Mouse (Mus musculus) adrenal gland, postnatal 14 days (tissue): ENCODE results near the gene Strn4. TPM values are rescaled to one million over a fixed set of nuclear protein-coding genes. Genes with fewer than 3 reads are reported as not detected.

Source experiments
- DNase-seq: peaks from one replicate; pipeline ENCODE4 v3.0.0; 2021; ENCODE audit warnings: mixed read lengths
- long read RNA-seq, 2 experiments: library from polyadenylated mRNA; stranded (forward); transcript quantifications; one replicate each; pipeline ENCODE4 v2.0.0; 2021
- total RNA-seq: library from RNA; stranded (reverse); gene quantifications from 2 replicates; pipeline ENCODE4 v1.2.3, GENCODE M21; 2021

The Strn4 gene
- 71.1 and 71.7 TPM in 2 replicates for total RNA-seq
- long read RNA-seq, experiment 1, transcript Strn4-202 (18 exons, 3,082 nt), result major isoform, 80 of 138 reads
- long read RNA-seq, experiment 1, transcript Strn4-201 (18 exons, 3,535 nt), result minor isoform, 29 of 138 reads
- long read RNA-seq, experiment 1, partial matches to known transcripts, result 16 of 138 reads
- long read RNA-seq, experiment 1, other reads (novel, unspliced or antisense), result 13 of 138 reads
- long read RNA-seq, experiment 2, transcript Strn4-201 (18 exons, 3,535 nt), result minor isoform, 14 of 108 reads
- long read RNA-seq, experiment 2, transcript Strn4-202 (18 exons, 3,082 nt), result major isoform, 71 of 108 reads
- long read RNA-seq, experiment 2, partial matches to known transcripts, result 14 of 108 reads
- long read RNA-seq, experiment 2, other reads (novel, unspliced or antisense), result 9 of 108 reads

DNA sequence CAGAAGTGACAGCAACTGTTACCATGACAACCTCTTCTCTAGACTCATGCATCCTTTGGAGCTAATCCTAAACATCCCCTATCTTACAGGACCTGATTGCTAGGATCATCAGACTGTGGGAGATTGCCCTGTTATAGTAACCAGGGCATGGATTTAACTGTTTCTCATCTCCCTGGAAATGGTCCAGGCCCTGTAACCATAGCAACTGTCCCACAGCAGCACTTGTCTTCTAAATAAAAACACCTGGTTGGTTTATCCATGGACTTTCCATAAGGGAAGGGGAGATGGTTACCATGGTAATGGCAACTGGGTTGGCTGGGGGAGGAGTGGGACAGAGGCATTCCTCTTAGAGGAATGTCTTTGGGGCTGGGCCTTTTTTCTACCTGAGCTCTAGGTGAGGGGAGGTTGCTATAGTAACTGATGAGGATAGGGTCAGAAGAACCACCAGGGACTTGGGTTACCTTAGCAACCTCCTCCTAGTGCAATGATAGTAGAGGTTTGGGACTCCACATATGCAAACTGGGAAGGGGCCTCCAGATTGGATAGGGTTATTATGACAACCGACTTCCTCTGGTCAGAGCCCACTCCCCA, at the start of gene Strn4:
TSS of gene Strn4 (plus strand) at position 539 of the 591 bp plus-strand sequence.
- DNase-seq, result no peak

DNA sequence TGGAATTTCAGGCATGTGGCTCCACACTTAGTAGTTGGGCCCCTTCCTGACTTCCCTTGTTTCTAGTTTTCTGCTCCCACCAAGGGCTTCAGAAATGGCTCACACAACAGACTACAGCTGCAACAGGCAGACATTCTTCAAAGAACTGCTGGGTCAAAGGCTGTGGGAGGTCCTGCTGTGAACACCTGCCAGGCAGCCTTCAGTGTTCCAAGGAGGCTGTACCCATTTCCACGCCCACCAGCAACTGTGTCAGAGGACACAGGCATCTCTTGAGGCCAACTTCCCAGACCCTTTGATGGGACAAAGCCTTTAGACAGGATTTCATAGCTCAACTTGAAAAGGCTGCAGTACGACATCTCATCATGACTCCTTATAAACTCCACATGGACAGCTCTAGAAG, 49.2 kb upstream of the Strn4 start:
- DNase-seq, result no peak

DNA sequence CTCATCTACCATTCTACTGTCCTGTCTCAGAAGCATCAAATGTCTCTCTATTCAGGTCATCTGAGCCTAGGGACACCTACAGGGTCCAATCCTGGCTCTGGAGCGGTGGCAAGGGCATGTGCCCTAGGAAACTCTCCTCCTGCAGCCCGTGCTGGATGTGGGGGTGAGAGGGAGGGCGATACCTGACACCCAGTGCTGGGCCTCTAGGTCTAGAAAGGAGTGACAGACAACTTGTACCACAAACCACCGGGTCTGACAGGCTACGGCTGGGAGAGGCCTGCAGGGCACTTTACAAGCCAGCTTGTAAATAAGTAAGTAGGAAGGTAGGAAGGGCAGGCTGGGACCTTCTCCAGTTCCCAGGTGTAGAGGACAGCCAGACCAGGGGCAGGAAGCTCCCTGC, 39.8 kb upstream of the Strn4 start:
- DNase-seq, result no peak

DNA sequence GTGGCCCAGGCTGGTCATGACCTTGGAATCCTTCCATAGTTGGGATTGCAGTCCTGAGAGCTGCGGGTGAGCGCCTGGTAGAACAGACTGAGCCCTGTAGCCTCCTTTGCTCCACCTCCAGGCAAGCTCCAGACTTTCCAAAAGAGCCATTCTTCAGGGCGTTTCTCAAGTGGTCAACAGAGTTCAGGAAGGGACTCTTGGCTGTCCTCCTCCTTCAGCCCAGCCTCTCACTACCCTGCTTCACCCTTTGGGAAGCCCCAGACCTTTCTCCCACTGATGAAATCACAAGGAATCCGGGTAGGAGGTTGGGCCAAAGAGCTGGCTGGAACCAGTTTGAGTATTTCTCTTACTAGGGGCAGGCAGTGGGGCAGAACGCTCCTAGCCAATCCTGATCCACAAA, 35.6 kb upstream of the Strn4 start:
- DNase-seq, result peak; percentile 68

DNA sequence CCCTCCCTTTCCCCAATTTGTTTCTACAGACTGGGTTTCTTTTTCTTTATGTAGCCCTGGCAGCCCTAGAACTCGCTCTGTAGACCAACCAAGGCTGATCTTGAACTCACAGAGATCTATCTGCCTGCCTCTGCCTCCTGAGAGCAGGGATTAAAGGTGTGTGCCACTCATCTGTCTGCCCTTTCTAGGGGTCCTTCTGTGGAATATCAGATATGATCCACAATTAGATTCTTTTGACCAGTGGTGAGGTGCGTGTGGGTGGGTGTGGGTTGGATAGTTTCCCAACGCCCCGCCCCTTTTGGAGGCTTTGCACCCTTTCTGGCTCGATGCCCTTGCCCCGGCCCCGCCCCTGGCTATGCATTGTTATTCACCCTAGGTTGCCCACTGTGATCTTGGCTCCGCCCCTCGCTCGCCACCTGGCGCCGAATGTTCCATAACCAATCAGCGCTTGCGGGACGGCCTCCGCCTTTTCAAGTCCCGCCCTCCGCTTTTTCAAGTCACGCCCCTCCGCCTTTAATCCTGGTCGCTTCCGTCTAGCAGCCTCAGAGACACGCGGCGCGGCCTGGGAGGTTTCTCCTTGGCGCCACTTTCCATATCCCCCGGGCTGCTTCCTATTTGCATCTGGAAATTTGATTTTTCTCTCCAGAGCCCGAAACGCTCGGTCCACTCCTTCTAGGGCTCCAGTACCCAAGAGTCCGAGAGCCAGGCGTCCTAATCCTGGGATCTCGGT, 34.7 kb upstream of the Strn4 start, which contains the start of gene Slc1a5:
TSS of gene Slc1a5 (plus strand) at position 516 of the 730 bp plus-strand sequence.
- peak; percentile 94 for DNase-seq

- DNase-seq, result no peak
Observed at GRCm38 (mm10) chr7:16781555-16781815, 34.2 kb upstream of the Strn4 start.

GRCm38 (mm10) chr7:16781816-16782554, 33.7 kb upstream of the Strn4 start:
- DNase-seq, result peak; percentile 46

- DNase-seq, result no peak
Observed at GRCm38 (mm10) chr7:16782555-16783125, 33.0 kb upstream of the Strn4 start.

GRCm38 (mm10) chr7:16783224-16783688, 32.4 kb upstream of the Strn4 start:
- no peak for DNase-seq

- peak; percentile 85 for DNase-seq
Observed at GRCm38 (mm10) chr7:16783758-16784415, 31.8 kb upstream of the Strn4 start.

DNA sequence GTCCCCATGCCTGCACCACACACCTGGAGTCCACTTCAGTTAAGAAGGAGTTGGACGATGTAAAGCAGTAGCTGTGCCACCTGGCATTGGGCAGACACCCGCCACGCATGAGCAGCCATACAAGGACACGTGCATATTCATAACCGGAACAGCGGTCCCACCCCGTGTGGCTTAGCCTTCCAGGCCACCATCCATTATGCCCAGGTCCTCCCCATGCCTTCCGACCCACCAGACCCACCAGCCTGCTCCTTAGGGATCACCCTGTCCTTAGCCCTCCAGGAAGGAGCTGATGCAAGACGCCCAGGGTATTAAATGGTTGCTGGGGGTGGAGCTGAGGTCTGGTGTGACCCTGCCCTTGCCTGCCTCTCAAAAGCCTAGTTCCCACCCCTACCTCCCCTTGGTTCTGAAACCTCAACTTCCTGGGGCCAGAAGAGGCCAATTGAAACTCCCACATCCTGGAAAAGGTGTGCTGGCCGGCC, 31.2 kb upstream of the Strn4 start:
- peak; percentile 27 for DNase-seq

DNA sequence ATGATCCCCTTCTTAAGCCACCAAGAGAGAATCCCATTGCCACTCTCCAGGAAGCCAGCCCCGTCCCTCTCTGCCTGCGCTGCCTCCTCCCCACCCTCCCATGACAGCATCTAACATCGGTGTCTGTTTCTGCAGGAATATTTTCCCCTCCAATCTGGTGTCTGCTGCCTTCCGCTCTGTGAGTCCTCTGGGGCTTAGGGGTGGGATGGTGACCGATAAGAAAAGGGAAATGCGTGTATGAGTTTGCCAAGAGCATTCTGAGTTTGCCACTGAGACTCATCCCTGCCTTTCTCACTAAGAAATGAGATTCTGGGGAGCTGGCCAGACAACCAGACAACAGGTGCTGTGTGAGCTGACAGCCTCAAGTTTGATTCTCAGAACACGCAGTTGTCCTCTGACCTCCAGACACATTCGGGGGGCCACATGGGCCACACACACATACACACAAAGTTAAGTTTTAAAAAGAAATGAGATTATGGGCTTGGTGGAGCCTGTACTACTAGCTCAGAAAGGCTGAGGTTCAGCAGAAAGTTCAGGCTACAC, 30.1 kb upstream of the Strn4 start:
- no peak for DNase-seq

DNA sequence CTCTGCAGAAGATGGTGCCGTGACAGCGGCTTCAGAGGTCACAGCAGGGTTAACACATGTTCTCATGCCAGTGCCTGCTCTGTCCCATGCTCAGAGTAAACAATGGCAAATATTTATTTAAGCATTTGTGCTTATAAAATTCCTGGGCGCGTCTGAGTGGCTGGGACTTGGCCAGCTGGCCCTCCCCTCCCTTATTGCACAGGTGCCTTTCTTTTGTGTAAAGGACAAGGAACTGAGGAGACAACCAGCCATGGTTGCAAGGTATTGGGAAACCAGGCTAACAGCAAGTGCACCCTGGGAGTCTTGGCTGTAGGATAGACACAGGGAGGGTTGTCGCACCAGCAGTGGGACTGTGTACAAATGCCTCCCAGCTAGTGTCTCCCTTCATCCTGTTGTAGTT, 23.4 kb upstream of the Strn4 start:
- DNase-seq, result peak; percentile 18

DNA sequence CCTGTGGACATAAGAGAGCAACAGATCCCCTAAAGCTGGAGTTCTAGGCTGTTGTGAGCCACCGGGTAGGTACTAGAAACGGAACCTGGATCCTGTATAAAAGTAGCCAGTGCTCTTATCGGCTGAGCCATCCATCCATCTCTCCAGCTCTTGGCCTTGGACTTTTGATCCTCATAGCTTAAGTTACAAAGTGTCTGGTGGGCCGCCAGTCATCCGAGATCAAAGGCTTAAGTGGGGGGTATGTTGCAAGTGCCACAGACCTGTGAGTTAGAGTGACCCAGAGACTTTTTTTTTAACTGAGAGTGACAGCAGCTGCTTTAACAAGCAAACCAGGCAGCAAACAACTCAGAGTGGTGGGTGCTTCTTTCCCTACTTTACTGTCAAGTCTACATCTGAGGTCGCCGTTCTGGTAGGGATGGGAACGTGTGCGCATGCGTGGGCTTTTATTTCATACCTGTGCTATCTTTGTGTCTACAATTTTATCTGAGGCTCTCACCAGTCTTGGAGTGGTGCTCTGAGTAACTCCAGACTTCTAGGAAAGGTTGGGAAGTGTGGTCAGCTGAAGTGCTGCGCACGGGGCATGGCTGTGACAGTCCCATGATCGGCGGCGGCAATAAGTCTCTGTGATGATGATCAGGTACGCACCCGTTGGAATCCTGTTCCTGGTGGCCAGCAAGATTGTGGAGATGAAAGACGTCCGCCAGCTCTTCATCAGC, 22.5 kb upstream of the Strn4 start:
- peak; percentile 27 for DNase-seq

GRCm38 (mm10) chr7:16794886-16795285, 20.8 kb upstream of the Strn4 start:
- DNase-seq, result no peak

DNA sequence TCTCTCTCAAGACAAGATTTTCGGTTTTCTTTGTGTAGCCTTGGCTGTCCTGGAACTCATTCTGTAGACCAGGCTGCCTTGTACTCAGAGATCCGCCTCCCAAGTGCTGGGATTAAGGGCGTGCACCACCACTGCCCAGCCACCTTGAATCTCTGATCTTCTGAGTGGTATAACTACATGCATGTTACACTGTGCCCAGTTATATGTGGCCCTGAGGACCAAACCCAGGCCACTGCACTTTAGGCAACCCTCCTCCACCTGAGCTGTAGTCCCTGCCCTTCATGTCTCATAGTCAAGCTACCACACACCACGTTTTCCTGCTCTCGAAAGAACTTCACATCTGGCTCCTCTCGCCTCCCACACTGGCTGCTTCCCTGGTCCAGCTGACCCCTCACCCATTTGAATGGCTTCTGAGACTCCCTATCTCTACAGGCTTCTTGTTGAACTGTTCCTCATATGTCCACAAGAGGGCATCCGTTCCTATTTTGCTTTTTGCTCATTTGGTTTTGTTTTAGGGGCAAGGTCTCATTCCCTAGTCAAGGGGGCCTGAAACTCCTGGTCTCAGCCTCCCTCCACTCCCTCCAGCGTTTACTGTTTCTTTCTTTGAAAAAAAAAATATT, 11.2 kb upstream of the Strn4 start:
- DNase-seq, result no peak

DNA sequence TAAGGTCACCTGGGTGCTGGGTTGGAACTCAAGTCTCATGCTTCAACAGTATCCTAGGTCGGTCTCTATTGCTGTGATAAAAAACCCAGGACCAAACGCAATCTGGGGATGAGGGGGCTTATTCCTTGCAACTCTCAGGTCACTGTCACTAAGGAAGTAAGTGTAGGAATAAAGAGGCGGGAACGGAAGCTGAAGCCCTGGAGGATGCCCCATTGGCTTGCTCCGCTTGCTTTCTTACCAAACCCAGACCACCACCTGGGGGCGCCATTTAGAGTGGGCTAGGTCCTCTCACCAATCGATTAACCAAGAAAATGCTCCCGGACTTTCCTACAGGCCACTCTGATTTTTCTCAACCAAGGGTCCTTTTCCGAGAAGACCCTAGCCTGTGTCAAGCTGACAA, 7.8 kb upstream of the Strn4 start:
- no peak for DNase-seq

GRCm38 (mm10) chr7:16808647-16809046, 7.0 kb upstream of the Strn4 start:
- DNase-seq, result no peak

DNA sequence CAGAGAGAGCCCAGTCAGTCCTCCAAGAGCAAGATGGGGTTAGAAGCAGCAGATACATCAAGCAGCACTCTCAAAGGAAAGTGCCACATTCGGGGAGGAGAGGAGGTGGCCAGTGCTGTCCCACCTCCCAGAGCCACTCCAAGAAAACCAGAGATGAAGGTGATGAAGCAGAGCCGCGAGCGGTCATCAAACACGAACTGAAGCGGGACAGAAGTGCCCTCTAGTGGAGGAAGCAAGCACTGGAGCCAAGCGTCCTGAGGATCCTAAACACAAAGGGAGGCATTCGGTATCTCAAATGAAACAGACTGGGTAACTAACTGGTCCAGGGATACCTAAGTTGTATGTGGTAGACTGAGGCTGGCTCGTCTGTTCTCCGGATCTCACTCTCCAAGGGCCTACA, 6.0 kb upstream of the Strn4 start:
- DNase-seq, result peak; percentile 77

- no peak for DNase-seq
Observed at GRCm38 (mm10) chr7:16810399-16810919, 5.2 kb upstream of the Strn4 start.
